Mouse (Mus musculus) olfactory bulb, adult 2 months (tissue): Measurements from ENCODE around the gene Clic5. TPM values are rescaled to one million over a fixed set of nuclear protein-coding genes. Genes with fewer than 3 reads are reported as not detected.

Experiments
- H3K27ac ChIP-seq: fragments of 200-500 bp; 2 replicates; pipeline ENCODE4 v1.5.1; 2012; ENCODE audit warnings: low read depth, low read length; ENCODE audit not compliant: insufficient read depth
- H3K4me1 ChIP-seq: fragments of 200-500 bp; 2 replicates; pipeline ENCODE4 v1.6.1; 2012; ENCODE audit warnings: low read length; ENCODE audit not compliant: control insufficient read depth, insufficient read depth
- H3K4me3 ChIP-seq: fragments of 200-500 bp; 2 replicates; pipeline ENCODE4 v1.5.1; 2012; ENCODE audit warnings: mild to moderate bottlenecking, low read depth, low read length, moderate library complexity; ENCODE audit not compliant: insufficient read depth
- CTCF ChIP-seq: fragments of 200-500 bp; IDR thresholded peaks from 2 replicates; pipeline ENCODE4 v1.5.1; 2012; ENCODE audit warnings: low read depth, mild to moderate bottlenecking, low read length, moderate library complexity; ENCODE audit not compliant: insufficient read depth
- POLR2A ChIP-seq: fragments of 200-500 bp; IDR thresholded peaks from 2 replicates; pipeline ENCODE4 v1.6.1; 2012; ENCODE audit warnings: mild to moderate bottlenecking, low read depth, low read length, moderate library complexity; ENCODE audit not compliant: insufficient read depth
- WGBS: fragments of 180-500 bp; shearing (Covaris S2); methylation state at CpG from one replicate; pipeline ENCODE4 v1.1.7; 2018; 5-methylcytosine and 5-hydroxymethylcytosine counted together
- polyA plus RNA-seq: library from polyadenylated mRNA; stranded (reverse); fragments of >200 nt; gene quantifications from 2 replicates; pipeline ENCODE4 v1.2.4, GENCODE M21; 2012; ENCODE audit warnings: low replicate concordance; ENCODE audit not compliant: missing spikeins, insufficient read depth, insufficient read length

The Clic5 gene
- polyA plus RNA-seq, 1 experiment = not detected

DNA sequence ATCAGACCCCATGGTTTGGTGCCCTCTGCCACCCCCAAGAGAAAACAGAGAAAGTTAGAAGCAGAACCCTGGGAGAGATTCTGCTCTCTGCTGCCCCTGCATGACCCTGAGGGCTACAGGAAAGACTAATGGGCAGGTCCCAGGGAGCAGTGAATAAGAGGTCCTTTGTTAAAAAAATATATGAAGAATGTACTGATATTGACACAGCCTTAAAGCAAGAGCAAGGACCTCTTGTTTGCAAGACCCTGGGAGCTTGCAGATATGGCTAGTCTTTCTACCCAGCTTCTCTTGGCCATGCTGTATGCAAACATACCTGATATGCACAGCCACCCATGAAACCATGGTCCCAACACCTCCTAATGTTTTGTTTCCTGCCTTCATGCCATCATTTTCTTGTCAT lies 86.4 kb downstream of the Clic5 start:
- Histone ChIP-seq H3K4me1 (no peaks in the 10 kb centered on the region), H3K27ac (no peak overlapping the region), H3K4me3 (no peak overlapping the region)
- TF ChIP-seq POLR2A = no peak
- no peak for TF ChIP-seq CTCF

DNA sequence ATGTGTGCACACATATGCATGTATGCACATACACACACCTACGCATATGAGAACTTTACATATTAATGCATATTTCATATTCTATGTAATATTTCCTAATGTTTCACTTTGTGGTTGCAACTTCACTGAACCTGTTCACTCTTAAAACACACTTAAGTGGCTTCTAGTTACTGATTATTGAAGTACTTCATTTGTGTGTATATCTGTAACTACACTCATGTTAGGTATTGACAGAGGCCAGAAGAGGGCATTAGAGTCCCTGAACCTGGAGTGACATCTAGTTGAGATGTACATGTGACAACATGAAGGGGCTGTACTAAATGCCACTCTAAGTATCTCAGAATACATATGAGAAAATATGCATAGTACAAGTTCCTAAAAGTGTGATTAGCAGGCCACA lies 99.9 kb downstream of the Clic5 start:
- H3K4me1 ChIP-seq = no peaks in the 10 kb centered on the region
- no peak for TF ChIP-seq CTCF
- no peak for TF ChIP-seq POLR2A
- H3K27ac ChIP-seq = no peak overlapping the region
- WGBS = 98% methylated on average over 1 of the region's 1 CpGs
- H3K4me3 ChIP-seq = no peak overlapping the region

DNA sequence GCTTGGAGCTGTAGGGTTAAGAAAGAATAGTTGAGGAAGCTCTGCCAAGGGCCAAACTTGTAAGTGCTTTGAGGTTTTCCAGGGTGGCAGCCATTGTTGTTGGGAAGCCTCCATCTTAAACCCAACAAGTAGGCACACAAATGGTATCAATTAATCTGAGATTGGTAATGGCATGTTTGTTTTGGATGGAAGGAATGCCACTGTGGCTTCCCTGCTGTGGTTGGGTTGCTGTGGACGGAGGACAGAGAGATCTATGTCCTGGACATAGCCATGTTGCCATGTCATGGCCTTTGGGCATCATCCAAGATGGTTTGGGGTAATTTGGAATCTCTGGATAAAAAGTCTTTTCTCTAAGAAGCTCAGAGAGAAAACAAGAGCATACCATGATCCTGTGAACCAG lies 108.8 kb downstream of the Clic5 start:
- TF ChIP-seq CTCF (no peak), POLR2A (no peak)
- peaks cover 7% of the 10 kb centered on the region; the same call in 1 of the 2 replicates for H3K4me1 ChIP-seq
- 88% methylated on average over 1 of the region's 1 CpGs for WGBS
- H3K4me3 ChIP-seq = no peak overlapping the region
- no peak overlapping the region for H3K27ac ChIP-seq

DNA sequence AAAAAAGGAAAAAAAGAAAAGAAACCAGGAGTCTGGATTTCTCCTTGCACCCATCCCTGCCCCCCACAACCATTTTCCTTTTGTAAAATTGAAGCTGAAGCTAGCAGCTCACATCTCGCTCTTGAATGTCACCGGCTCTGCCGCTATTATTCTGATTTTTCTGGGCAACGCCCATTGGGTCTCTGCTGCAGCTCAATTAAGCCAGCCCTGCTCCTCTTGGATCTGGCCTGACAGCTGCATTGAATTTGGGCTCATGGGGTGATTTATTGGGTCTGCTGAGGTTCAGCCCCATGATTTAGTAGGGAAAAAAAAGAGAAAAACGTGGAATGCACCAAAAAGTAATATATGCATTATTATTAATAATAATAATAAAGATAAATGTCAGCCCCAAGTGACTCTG lies 111.9 kb downstream of the Clic5 start:
- TF ChIP-seq CTCF = no peak
- 32% methylated on average over 5 of the region's 5 CpGs for WGBS
- no peak overlapping the region for H3K4me3 ChIP-seq
- peaks cover 7% of the 10 kb centered on the region; the same call in 1 of the 2 replicates for H3K4me1 ChIP-seq
- no peak overlapping the region for H3K27ac ChIP-seq

DNA sequence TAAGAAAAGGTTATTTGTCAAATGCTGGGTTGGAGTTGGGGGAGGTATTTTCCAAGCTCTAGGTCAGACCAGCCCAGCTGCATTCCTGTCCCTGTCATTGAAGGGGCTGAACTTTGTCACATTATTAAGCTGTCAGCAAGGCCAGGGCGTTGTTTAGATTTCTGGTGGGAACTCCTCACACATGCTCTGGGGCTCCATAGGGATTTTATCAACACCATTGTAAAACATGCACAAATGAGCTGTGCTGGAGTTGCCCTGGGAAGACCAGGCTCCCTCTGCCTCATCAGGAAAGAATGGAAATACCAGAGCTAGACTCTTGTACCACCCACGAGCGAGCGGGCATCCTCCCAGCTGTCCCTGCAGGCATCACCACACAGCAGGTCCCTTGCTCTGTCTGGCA lies 112.3 kb downstream of the Clic5 start:
- WGBS = 47% methylated on average over 4 of the region's 4 CpGs

DNA sequence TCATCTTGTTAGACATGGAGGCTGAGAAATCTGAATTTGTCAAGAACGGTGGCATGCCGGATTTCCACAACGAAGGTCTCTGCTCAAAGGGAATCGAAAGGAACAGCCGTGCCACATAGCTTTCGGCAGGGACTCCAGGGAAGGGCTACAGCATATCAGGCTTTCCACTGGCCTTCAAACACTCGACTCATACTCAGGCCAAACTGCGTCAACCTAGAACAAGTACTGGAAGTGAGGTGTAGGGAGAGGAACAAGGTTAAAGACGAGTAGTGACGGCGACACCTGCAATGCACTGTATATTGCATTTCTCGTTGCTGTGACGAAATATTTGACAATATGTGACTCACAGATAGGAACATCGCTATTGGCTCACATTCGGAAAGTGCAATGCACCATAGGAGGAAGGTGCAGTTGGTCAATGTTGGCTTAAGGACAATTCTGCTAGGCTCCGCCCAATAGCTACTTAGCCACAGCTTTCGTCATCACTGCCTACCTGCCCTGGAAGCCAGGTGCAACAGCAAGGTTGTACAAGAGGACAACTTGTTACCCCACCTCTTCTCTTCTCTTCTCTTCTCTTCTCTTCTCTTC lies 112.9 kb downstream of the Clic5 start:
- WGBS = 92% methylated on average over 17 of the region's 17 CpGs
- H3K4me1 ChIP-seq = peaks cover 7% of the 10 kb centered on the region; the same call in 1 of the 2 replicates
- TF ChIP-seq CTCF = no peak
- no peak for TF ChIP-seq POLR2A
- no peak overlapping the region for H3K27ac ChIP-seq
- H3K4me3 ChIP-seq = no peak overlapping the region

More for the DNA sequence above, 112.3 kb downstream of the Clic5 start:
- Histone ChIP-seq H3K4me3 (no peak overlapping the region), H3K27ac (no peak overlapping the region), H3K4me1 (peaks cover 7% of the 10 kb centered on the region; the same call in 1 of the 2 replicates)
- TF ChIP-seq CTCF = no peak
- TF ChIP-seq POLR2A = no peak

DNA sequence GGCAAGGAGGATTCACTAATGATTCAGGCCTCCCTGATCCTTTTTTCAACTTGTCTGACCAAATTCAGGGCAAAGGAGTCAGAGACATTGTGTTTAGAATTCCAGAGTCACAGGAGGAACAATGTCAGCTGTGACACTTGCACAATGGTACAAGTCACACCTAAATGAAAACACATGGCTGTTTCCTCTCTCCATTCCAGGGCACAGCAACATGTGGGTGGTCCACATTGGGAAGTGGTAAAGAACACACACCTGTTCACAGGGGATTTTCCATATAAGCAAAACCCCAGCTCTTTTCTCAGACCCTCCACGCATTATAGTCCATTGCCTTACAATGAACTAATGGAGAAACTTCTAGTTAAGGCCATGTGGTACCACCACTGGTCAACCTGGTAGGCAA lies 115.7 kb downstream of the Clic5 start:
- WGBS = 100% methylated on average over 1 of the region's 1 CpGs
- Histone ChIP-seq H3K4me1 (peaks cover 7% of the 10 kb centered on the region; the same call in 1 of the 2 replicates), H3K4me3 (no peak overlapping the region), H3K27ac (no peak overlapping the region)
- no peak for TF ChIP-seq CTCF
- no peak for TF ChIP-seq POLR2A

DNA sequence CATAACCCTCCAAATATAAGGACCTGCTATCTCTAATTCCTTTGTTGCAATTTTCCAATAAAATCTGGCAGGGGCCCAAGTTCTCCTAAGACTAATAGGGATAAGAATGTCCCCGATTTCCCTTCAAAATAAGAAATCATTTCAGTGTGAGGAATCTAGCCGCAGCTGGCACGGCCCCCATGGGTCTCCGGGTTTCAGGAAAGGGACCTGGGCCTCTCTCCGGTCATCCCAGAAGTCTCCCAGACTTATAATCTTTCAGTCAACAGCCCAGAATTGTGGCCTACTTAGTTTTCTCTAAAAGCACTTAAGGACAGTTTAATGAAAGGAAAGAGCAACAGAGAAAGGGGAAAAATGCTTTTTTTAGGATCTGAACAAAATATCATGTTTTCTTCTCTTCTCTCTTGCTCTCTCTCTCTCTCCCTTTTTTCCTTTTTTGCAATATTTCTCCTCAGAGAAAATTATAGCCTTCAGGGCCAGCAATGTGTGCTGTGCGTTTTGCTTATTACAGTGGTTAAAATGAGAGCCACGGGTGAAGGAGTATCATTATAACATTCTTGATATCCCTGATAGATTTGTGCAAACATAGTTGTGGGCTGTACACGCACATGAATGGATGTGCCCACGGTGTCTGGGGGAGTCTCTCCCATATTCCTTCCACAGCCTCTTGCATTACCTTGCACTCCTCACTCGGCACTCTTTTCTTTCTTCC lies 121.7 kb downstream of the Clic5 start:
- H3K27ac ChIP-seq = 0 out of 2 replicates have a peak overlapping the region, but pooled peaks have one; percentile 45
- 28% methylated on average over 10 of the region's 10 CpGs for WGBS
- H3K4me1 ChIP-seq = peaks cover 9% of the 10 kb centered on the region; the same call in 1 of the 2 replicates
- H3K4me3 ChIP-seq = no peak overlapping the region
- TF ChIP-seq POLR2A = no peak
- no peak for TF ChIP-seq CTCF

DNA sequence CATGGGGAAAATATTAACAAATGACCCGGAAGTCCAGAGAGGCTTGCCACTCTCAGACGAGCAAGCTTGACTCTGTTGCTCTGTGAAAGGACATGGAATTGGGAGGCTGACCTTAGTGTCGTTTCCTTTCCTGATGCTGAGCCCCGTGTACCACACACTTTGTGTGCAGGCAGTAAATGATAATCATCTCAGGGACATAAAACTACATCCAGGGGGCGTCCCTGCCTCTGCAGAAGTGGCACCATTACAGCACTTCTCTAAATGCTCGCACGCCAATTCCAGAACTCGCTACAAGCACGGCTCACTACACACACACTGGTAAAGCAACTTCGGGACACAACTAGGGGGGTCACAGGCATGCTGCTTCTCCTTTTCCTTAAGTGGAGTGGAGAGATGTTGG lies 136.9 kb downstream of the Clic5 start:
- Histone ChIP-seq H3K4me3 (no peak overlapping the region), H3K4me1 (peaks cover 3% of the 10 kb centered on the region; the same call in 1 of the 2 replicates), H3K27ac (no peak overlapping the region)
- 88% methylated on average over 10 of the region's 10 CpGs for WGBS
- no peak for TF ChIP-seq CTCF
- TF ChIP-seq POLR2A = no peak
